Mouse (Mus musculus): ENCODE measurements around the gene Asb17.
"Not testable (repeated sequence)": the region's sequence is repeated elsewhere in the genome, so short reads cannot be mapped to it uniquely, and the experiment has no call there.

Asb17 gene

GRCm38 (mm10) chr3:153844030-153844429 lies at the start of gene Asb17:
Gene Asb17 (plus strand): TSS chr3:153844209.
- no peak for DNase-seq (ENCODE audit: low read depth, low spot score)

DNA sequence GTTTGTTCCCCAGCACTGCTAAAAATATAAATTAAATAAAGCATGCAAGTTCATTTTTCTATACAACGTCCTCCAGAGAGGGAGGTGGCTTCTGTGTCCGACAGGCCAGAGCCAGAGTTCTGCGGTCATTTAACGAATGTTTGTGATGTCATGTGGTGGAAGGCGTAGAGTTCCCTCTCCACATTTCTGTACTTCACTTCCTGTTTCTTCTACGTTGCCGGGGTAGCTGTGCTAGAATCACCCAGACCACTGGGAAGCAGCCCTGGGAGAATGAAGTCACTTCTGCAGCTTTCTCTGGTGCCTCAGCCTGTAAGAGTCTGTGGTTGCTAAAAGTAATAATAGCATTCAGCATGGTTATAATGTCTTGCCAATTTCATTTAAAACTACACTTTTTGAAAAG lies 46.4 kb upstream of the Asb17 start:
- no peak for DNase-seq (ENCODE audit: low read depth, low spot score)

- DNase-seq (ENCODE audit: low read depth, low spot score), result no peak
Observed at GRCm38 (mm10) chr3:153799603-153800002, 44.4 kb upstream of the Asb17 start.

GRCm38 (mm10) chr3:153800690-153801089 lies 43.3 kb upstream of the Asb17 start:
- DNase-seq (ENCODE audit: low read depth, low spot score), result no peak

DNA sequence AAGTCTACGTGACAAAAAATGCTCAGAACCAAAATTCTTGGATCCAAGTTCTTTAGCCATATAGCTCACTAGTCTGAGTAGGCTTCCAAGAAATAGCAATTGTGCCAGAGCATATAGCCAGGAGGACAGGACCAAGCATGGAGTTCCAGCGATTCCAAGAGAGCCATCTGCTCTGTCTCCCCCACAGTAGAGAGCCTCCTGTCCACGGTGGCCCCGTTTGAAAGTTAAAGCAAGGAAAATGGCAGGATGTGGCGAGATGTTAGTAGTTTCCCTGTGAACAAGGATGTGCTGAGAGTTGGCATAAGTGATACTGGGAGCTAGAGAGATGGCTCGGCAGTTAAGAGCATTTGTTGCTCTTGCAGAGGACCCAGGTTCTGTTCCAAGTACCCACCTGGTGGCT lies 42.5 kb upstream of the Asb17 start:
- DNase-seq (ENCODE audit: low read depth, low spot score), result no peak

DNA sequence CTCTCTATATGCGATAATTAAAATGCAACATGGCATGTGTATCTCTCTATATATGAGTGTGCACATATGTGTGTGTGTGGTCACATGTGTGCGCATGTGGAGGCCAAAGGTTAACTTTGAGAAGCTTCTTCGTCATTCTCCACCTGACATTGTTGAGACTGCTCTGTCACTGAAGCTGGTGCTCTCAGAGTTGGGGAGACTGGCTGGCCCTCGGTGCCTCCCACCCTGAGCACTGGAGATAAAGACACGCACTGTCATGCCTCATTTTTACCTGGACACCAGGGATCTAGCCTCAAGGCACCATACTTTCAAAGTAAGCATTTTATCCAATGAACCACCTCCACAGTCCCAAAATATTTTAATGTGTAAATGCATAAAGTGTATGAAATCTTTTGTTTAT lies 41.4 kb upstream of the Asb17 start:
- DNase-seq (ENCODE audit: low read depth, low spot score), result no peak

DNA sequence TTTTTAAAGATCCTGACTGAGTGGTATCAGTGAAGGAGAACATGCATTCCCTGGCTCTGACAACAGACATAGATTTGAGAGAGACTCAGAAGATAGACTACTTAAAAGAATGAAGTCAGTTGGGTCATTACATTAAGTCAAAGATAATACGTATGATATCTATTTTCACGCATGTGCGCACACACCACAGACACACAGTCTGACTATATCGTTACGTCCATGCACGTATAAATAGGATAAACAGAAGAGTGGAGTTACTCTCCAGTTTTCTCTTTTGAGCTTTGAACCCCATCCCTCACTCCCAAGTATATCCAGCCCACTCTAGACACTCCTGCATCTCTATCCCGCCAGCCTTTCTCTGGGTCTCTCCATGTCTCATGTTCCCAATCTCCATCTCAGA lies 40.0 kb upstream of the Asb17 start:
- no peak for DNase-seq (ENCODE audit: low read depth, low spot score)

GRCm38 (mm10) chr3:153806077-153806772 lies 37.8 kb upstream of the Asb17 start:
- DNase-seq (ENCODE audit: low read depth, low spot score), result peak; percentile 59

GRCm38 (mm10) chr3:153806773-153807443 lies 37.1 kb upstream of the Asb17 start:
- no peak for DNase-seq (ENCODE audit: low read depth, low spot score)

DNA sequence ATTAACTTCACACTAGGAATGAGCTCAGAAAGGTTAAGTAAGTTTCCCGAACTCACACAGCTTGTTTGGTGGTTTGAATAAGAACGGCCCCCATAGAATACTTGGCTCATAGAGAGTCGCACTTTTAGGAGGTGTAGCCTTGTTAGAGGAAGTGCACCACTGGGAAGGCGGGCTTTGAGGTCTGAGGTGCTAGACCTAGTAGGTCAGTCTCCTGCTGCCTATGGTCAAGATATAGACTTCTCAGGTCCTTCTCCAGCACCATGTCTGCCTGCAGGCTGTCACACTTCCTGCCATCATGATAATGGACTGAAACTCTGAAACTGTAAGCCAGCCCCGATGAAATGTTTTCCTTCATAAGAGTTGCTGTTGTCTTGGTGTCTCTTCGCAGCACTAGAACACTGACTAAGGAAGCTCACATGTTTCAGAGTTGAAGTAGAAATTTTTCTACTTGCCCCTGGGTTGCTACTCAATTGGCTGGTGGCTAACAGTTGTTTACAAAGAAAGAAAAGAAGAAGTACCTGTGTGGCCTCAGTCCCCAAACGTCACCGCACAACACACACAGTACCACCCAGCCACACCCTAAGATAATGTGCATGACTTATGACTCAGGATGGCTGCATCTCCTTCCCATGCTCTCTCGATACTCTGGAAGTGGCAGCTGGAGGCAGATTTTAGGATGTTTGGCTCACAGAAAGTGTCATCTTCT lies 36.4 kb upstream of the Asb17 start:
- no peak for DNase-seq (ENCODE audit: low read depth, low spot score)

DNA sequence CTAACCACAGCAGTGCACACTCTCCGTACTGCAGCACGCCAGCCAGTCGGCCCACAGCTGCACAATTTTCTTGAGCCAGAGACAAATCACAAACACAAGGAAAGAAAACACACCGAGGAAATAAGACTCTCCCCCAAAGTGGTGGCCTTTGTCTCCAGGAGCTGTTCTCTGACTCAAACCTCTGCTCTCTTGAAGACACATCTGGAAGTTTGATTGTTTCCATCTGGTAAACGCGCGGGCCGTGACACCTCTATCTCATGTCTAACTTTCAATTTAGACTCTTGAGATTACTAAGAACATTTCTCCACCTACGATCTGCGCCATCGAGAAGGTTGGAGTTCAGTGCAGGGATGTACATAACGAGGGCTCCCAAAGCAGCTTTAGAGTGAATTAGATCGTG lies 35.6 kb upstream of the Asb17 start:
- DNase-seq (ENCODE audit: low read depth, low spot score), result no peak

GRCm38 (mm10) chr3:153814026-153814425 lies 30.0 kb upstream of the Asb17 start:
- DNase-seq (ENCODE audit: low read depth, low spot score), result no peak

DNA sequence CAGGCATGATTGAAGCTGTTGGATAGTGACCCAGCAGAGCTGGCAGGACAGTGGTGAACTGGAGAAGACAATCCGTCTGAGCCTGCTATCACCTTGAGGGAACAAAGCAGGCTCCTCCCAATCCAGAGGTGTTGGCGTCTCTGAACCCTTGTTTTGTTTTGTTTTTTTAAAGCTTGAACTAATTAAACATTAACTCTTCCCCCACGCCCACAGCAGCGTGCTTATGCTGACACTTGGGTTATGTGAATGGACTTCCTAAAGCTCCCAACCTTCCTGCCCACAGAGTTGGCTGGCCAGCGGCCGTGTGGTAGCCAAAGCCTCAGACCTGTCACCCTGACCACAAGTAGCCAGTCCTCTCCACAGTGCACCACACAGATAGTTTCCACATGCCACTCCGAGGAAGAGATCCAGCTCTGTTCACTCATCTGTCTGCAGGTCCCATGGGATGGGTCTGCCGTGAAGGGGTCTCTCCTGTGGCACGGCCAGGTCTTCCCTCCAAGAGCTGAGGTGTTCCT lies 26.6 kb upstream of the Asb17 start:
- no peak for DNase-seq (ENCODE audit: low read depth, low spot score)

DNA sequence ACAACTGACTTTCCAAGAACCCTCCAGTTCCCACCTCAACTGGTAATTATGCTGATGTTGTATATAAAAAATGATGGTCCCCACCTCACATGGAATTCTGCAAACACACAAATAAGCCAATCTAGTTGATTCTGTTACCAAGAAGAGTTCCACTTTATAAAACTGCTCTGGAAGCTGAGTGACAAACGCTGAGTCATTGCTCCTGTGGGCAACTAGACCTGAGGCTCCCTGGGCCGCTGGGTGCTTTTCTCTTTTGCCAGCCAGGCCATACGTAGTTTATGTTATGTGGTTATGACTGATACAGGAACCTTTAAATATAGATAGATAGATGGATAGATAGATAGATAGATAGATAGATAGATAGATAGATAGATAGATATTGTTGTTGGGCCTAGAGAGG lies 25.3 kb upstream of the Asb17 start:
- DNase-seq (ENCODE audit: low read depth, low spot score), result no peak

- no peak for DNase-seq (ENCODE audit: low read depth, low spot score)
Observed at GRCm38 (mm10) chr3:153819438-153819837, 24.6 kb upstream of the Asb17 start.

DNA sequence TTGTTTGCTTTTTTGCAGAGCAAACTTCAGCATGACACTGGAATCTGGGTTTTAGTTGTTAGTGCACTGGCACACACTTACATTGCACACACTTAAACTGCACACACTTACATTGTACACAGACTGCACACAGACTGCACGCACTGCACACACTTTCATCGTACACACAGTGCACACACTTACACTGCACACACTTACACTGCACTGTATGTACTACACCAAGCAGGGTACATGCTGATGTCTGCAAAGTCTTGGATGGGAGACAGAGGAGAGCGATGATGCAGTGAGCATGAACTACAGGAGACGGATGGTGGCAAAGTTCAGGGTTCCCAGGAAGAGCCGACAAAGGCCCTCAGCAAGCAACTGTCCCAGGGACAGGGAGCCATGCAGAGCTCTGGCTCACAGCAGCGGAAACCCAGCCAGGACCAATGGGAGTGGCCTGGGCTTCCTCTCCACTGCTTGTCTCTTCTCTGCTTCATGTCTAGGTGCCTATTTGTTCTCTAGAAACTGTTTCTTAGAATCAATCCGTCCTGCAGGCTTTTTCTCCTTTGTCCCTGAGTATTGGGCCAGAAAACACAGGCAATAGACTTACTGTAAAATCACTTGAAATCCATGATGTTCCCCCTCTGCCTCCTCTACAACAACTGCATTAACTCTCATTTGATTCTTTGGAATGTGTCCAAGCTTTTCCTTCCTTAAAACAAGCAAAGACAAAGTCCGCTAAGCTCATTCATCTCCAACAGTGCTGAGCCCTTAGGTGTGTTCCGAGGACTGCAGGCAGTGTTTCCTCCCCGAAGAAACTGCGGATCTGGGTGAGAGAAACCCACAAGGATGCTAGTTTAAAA lies 20.1 kb upstream of the Asb17 start:
- DNase-seq (ENCODE audit: low read depth, low spot score), result no peak

- no peak for DNase-seq (ENCODE audit: low read depth, low spot score)
Observed at GRCm38 (mm10) chr3:153825197-153825596, 18.8 kb upstream of the Asb17 start.

DNA sequence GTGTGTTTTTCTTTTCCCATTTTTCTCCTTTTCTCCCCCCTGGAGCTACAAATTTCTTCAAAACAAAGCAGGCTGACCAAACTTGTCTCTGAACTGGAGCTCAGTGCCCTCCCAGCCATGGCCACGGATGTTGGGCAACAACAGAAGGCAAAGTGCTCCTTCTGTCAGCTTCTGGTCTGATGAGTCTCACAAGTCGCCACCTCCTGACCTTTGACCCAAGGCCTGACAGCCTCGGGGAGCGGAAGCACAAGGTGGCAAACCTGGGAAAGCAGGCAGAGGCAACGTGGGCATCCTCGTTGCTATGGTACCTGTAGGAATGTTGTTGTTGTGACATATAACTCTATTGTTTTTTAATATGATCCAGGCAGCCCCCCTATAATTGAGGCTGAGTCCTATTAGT lies 17.4 kb upstream of the Asb17 start:
- no peak for DNase-seq (ENCODE audit: low read depth, low spot score)

DNA sequence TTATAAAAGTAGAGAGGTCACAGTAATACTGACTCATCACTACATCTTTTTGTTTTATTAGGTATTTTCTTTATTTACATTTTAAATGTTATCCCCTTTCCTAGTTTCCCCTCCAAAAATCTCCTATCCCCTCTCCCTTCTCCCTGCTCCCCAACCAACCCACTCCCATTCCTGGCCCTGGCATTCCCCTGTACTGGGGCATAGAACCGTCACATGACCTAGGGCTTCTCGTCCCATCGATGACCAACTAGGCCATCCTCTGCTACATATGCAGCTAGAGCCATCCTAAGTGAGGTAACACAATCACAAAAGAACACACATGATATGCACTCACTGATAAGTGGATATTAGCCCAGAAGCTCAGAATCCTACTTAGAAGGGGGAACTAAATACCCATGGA lies 14.2 kb upstream of the Asb17 start:
- DNase-seq (ENCODE audit: low read depth, low spot score), result not testable (repeated sequence)

GRCm38 (mm10) chr3:153831014-153831872 lies 12.8 kb upstream of the Asb17 start:
- DNase-seq (ENCODE audit: low read depth, low spot score), result no peak
